Mouse (Mus musculus): Measurements from ENCODE around the gene Peak1. TPM values are rescaled to one million over a fixed set of nuclear protein-coding genes. Genes with fewer than 3 reads are reported as not detected.

Gene Peak1
- total and polyA plus RNA-seq, 3 experiments: 2.8 to 11.7 TPM; not detected in 1

DNA sequence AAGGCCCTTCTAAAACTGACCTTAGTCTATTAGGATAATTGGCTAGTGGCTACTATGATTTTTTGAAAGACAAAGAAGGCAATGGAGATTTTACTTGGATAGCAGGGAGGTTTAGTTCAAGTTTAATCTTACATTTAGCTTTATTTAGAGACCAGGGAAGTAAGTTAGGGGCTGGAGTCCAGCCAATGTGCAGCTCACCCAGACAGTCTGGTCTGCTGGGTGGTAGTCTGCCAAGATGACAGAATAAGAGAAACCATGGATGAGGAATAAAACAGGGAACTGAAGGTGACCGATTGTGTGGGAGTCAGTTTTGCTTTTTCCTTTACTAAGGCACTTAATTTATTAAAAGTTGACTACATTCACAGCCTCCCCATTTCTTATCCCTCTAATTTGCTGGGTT lies 200.5 kb downstream of the Peak1 start:
- Histone ChIP-seq H3K27me3 (ENCODE audit: control insufficient read depth in 1 of 2, insufficient read depth in 2 of 2, low read length in 2 of 2) (no peaks in the 10 kb centered on the region), H3K4me3 (ENCODE audit: control insufficient read depth in 1 of 2, insufficient read depth in 1 of 2, low read depth in 2 of 2, low read length in 2 of 2) (no peak overlapping the region), H3K79me2 (ENCODE audit: control insufficient read depth, insufficient read depth, low read length, poor library complexity) (no peaks in the 10 kb centered on the region), H3K36me3 (ENCODE audit: control insufficient read depth in 1 of 2, insufficient read depth in 2 of 2, low read length in 2 of 2) (no peaks in the 10 kb centered on the region), H3K9ac (ENCODE audit: control insufficient read depth, low read depth, low read length, poor library complexity, severe bottlenecking) (no peak overlapping the region), H3K27ac (ENCODE audit: control insufficient read depth, low read depth, low read length) (no peak overlapping the region), H3K4me1 (ENCODE audit: control insufficient read depth in 1 of 2, insufficient read depth in 2 of 2, low read length in 2 of 2) (no peaks in the 10 kb centered on the region), H3K9me3 (replicated peaks; ENCODE audit: insufficient read depth, low read length) (no peaks in the 10 kb centered on the region)
- DNase-seq (ENCODE audit: low read depth, low spot score): no peak
- TF ChIP-seq RAD21 (IDR thresholded peaks at IDR 0.05; ENCODE audit: low read depth, low read length): no peak
- TF ChIP-seq ZKSCAN1 (IDR thresholded peaks at IDR 0.05; ENCODE audit: low read depth, low read length): no peak
- TF ChIP-seq MXI1 (IDR thresholded peaks at IDR 0.05; ENCODE audit: low read depth, low read length): no peak
- no peak for TF ChIP-seq ZC3H11A (IDR thresholded peaks at IDR 0.05; ENCODE audit: low read depth, low read length)
- no peak for TF ChIP-seq MYB (IDR thresholded peaks at IDR 0.05; ENCODE audit: low read depth, low read length)
- TF ChIP-seq ETS1 (IDR thresholded peaks at IDR 0.05; ENCODE audit: low read depth, low read length): no peak
- TF ChIP-seq POLR2A (IDR thresholded peaks at IDR 0.05; ENCODE audit: control insufficient read depth in 1 of 2, insufficient read depth in 1 of 2, low read depth in 1 of 2, low read length in 2 of 2, poor library complexity in 1 of 2): no peak
- no peak for TF ChIP-seq KAT2A (conservative IDR thresholded peaks at IDR 0.05; ENCODE audit: low read depth, low read length)
- TF ChIP-seq TCF12 (IDR thresholded peaks at IDR 0.05; ENCODE audit: low read depth, low read length): no peak
- no peak for TF ChIP-seq SIN3A (IDR thresholded peaks at IDR 0.05; ENCODE audit: low read length)
- TF ChIP-seq E2F4 (IDR thresholded peaks at IDR 0.05; ENCODE audit: borderline replicate concordance, low read depth, low read length): no peak
- no peak for TF ChIP-seq GABPA (IDR thresholded peaks at IDR 0.05; ENCODE audit: low read depth, low read length)
- no peak for TF ChIP-seq ELF1 (IDR thresholded peaks at IDR 0.05; ENCODE audit: low read depth, low read length)
- no peak for TF ChIP-seq POLR2AphosphoS5 (IDR thresholded peaks at IDR 0.05; ENCODE audit: borderline replicate concordance, low read depth, low read length)
- no peak for TF ChIP-seq SMC3 (IDR thresholded peaks at IDR 0.05; ENCODE audit: low read depth, low read length)
- TF ChIP-seq CHD1 (IDR thresholded peaks at IDR 0.05; ENCODE audit: low read depth, low read length): no peak
- TF ChIP-seq HCFC1 (IDR thresholded peaks at IDR 0.05; ENCODE audit: low read depth, low read length): no peak
- no peak for TF ChIP-seq ZNF384 (IDR thresholded peaks at IDR 0.05; ENCODE audit: low read depth, low read length)
- TF ChIP-seq GATA1 (IDR thresholded peaks at IDR 0.05; ENCODE audit: low read depth, low read length): no peak

DNA sequence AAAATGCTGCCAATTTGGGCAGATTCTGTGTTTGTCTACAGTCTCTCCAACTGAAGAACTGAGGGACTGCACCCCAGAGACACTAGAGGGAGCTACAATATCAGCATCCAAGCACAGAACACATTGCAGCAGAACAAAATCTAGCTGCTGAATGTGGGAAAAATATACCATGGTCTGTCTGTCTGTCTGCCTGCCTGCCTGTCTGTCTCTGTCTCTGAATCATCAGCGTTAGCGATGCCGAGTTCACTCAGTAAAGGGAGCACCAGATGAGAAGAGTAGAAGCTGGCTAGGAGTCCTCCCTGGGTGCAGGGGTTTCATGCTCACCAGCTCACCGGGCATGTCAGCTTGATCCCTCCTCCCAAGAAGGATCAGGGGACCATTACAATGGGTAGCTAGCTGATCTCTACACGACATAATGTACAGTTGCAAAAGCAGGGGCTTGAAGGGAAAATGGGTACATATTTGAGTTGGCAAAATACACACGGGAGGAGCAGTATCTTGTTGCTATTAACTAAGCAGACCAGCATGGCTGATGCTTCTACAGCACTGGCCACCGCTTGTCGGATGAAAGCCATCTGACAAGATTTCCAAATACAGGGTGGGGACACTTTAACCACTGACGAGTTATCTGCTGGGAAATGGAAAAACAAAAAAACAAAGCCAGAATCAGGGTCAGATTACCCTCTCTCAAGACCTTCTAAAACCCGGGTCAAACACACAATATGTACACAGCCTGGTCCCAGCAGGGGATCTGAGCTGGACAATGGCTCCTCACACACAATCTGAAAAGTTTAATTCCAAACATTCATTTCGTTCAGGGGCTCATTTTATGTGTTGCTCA lies 204.2 kb downstream of the Peak1 start:
- TF ChIP-seq CTCF (IDR thresholded peaks at IDR 0.05 in 2 of 3, conservative IDR thresholded peaks at IDR 0.05 in 1 of 3; ENCODE audit: control insufficient read depth in 1 of 3, insufficient read depth in 1 of 3, low read depth in 2 of 3, low read length in 3 of 3, poor library complexity in 1 of 3, severe bottlenecking in 1 of 3): peak; percentile 61 to 93 (median 61)
- TF ChIP-seq ZC3H11A (IDR thresholded peaks at IDR 0.05; ENCODE audit: low read depth, low read length): peak; percentile 83
- peak; percentile 92 for TF ChIP-seq RAD21 (IDR thresholded peaks at IDR 0.05; ENCODE audit: low read depth, low read length)
- TF ChIP-seq MAX (IDR thresholded peaks at IDR 0.05; ENCODE audit: low read length): no peak
- TF ChIP-seq TBP (IDR thresholded peaks at IDR 0.05; ENCODE audit: low read depth, low read length): no peak
- peak; percentile 90 for TF ChIP-seq SMC3 (IDR thresholded peaks at IDR 0.05; ENCODE audit: low read depth, low read length)
- TF ChIP-seq MAZ (IDR thresholded peaks at IDR 0.05; ENCODE audit: low read depth, low read length): 0 out of 2 replicates have a peak, but pooled peaks have one; percentile 43
- Histone ChIP-seq H3K36me3 (ENCODE audit: control insufficient read depth in 1 of 2, insufficient read depth in 2 of 2, low read length in 2 of 2) (no peaks in the 10 kb centered on the region), H3K27me3 (ENCODE audit: control insufficient read depth in 1 of 2, insufficient read depth in 2 of 2, low read length in 2 of 2) (no peaks in the 10 kb centered on the region), H3K79me2 (ENCODE audit: control insufficient read depth, insufficient read depth, low read length, poor library complexity) (no peaks in the 10 kb centered on the region), H3K9me3 (replicated peaks; ENCODE audit: insufficient read depth, low read length) (no peaks in the 10 kb centered on the region), H3K27ac (ENCODE audit: control insufficient read depth, low read depth, low read length) (no peak overlapping the region), H3K9ac (ENCODE audit: control insufficient read depth, low read depth, low read length, poor library complexity, severe bottlenecking) (no peak overlapping the region), H3K4me3 (ENCODE audit: control insufficient read depth in 1 of 2, insufficient read depth in 1 of 2, low read depth in 2 of 2, low read length in 2 of 2) (no peak overlapping the region), H3K4me1 (ENCODE audit: control insufficient read depth in 1 of 2, insufficient read depth in 2 of 2, low read length in 2 of 2) (no peaks in the 10 kb centered on the region)
- DNase-seq (ENCODE audit: low read depth, low spot score): peak; percentile 66

All from MEL (cell line).